Mouse (Mus musculus) cerebellum, postnatal 36 days (tissue): ENCODE data around the gene Olfr1161.
"Not testable (repeated sequence)": the region's sequence is repeated elsewhere in the genome, so short reads cannot be mapped to it uniquely, and the experiment has no call there.

Experiments
- DNase-seq, 2 experiments: peaks; one replicate each; pipeline ENCODE4 v3.0.0; 2021 to 2022; ENCODE audit warnings: mixed read lengths in 2 of 2

Olfr1161 gene

DNA sequence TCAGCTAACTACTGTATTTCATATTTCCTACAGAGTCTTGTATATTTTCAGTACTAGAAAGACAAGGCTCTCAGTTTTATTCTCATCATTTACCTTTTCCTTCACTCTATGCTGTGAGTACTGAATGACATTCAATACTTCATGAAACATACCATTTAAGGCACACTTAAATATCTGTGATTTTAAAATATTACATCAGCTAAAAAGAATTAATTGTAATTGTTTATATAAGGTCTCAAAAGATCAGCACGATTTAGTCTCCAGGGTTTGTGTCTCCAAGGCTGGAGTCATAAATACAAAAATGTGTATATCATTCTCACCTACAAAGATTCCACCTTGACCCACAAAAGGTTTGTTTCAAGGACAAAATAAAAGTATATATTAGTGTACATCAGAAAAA, at the start of gene Olfr1161:
Gene Olfr1161, plus strand, starts transcription at position 301 of the 400 bp plus-strand sequence.
- not testable (repeated sequence) for DNase-seq

DNA sequence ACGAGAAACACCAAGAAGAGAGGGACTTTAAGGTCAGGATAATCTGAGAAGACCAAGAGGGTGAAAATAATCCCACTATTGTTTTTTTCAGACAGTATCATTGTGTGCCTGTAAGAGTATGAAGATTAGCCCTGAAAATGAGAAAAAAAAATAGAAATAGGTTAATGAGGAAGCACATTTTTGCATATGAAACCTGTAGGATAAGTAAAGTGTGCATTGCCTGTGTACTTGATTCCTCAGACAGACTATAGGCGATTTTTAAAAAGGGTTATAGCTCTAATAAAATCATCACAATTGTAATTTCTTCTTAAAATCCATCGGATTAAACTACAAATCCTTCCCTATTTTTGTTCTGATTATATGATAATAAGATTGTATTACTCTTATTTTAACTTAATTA, 48.0 kb upstream of the Olfr1161 start, which contains the start of gene Olfr74:
Gene Olfr74, minus strand, starts transcription at position 101 of the 400 bp plus-strand sequence.
- DNase-seq: no peak

DNA sequence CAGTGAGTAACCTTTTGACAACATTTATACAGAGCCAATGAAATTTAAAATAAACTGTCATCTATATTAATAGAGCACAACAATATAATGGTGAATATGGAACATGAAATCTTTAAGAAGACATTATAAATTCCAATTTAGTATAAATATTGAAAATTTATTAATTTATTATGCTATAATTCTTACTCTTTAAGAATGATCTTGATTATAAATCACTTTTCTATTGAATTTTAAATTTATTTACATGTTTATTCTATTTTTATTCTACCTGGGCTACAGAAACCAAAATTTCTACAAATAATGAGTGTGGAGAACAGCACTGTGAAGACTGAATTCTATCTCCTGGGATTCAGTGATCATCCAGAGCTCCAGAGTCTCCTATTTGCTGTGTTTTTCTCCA, 32.8 kb upstream of the Olfr1161 start, which contains the start of gene Olfr1158:
Gene Olfr1158, plus strand, starts transcription at position 301 of the 400 bp plus-strand sequence.
- no peak for DNase-seq

DNA sequence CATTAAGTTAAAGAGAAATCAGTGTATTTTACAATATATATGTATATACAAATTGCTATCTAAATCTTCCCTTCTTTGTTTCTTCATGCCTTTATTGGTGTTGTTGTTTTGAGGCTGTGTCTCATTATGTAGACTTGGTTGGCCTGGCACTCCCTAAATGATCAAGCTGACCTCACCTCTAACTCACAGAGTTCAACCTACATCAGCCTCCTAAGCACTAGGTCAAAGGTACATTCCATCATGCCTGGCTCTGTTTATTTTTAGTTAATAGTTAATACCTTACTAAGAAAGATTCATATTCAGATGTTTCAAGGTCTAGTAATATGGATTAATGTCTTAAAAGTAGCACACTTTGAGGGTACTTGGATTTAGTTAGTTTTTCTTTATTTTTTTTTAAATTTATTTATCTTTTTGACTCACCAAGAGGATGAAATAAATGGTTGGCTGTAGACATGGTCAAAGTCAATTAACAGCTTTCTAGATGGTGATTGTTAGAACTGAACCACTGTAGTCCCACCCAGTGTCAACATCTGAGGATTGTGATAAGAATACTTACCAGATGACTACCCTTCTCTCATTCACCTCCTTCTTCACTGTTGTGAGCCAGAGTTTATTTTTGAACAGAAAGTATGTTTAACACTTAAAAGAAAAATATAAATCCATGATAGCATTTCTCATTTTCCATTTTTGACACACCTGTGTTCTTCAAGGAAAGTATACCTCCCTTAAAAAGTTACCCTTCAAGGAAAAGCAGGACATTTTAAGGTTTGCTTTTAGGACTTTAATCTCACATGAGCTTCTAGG, 14.9 kb upstream of the Olfr1161 start, which contains the start of gene Olfr1160:
Gene Olfr1160, minus strand, starts transcription at position 754 of the 804 bp plus-strand sequence.
- no peak for DNase-seq

DNA sequence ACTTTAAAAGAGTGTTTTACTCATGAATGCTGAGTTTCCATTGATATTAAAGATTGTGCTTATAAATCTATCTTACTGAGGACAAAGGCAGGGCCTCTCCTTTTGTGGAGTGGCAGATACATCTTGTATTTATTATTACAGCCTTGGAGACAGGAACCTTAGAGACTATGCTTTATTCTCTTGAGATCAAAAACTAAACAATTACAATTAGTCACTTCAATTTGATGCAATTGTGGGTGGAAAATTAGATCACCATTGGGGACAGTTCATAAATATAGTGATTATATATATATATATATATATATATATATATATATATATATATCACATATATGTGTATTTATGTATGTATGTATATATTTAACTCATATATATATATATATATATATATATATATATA, 15.0 kb downstream of the Olfr1161 start, which contains the start of gene Olfr73:
Gene Olfr73, minus strand, starts transcription at position 101 of the 400 bp plus-strand sequence.
- no peak for DNase-seq

DNA sequence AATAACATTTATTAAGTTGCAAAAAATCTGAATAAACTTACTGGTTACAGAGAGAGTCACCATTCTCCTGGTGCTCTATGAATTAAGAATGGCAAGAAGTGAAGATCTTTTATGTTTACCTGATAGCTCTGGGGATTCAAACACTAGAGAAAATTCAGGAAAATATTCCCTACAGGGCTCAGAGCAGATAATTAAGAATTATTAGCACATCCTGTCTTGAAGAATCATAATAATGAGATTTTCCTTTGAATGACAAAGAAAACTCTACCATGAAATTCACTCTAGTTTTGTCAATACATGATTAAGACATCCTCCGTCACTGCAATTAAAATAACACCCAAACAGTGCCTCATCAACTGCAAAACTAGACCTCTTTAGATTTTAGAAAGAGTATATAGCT, 28.5 kb downstream of the Olfr1161 start, which contains the start of gene Olfr1162:
Gene Olfr1162, minus strand, starts transcription at position 101 of the 400 bp plus-strand sequence.
- no peak for DNase-seq

DNA sequence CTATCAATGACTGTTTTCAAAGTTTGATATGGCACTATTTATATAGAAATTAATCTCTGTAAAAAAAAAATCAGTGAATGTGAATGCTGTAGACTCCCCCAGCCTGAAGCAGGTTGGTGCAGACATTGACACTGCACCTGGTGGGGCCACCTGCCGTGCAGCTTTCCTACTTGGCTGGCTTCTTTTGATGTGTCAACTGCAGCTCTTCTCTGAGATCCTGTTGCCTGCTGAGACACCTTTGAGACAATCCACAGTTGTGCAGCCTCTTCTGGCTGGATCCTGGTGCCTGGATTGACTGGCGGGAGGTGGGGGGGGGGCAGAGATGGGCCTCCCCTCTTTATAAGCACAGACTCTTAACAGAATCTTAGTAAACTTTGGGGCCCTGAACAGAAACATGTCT, 41.0 kb downstream of the Olfr1161 start:
- no peak for DNase-seq

DNA sequence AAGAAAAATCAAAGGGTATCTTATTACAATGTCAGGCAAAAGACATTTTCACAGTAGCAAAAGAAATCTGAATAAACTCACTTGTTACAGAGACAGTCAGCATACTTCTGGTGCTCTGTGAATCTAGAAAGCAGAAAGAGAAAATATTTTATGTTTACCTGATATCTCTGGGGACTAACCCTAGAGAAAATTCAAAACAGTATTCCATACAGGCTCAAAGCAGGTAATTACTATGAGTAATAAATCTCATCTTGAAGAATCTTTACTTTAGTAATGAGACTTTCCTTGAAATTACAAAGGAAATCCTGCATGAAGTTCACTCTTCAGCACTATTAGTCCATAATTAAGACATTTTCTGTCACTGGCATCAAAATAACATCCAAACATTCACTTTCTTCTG, 49.2 kb downstream of the Olfr1161 start, which contains the start of gene Olfr1163:
Gene Olfr1163, minus strand, starts transcription at position 101 of the 400 bp plus-strand sequence.
- DNase-seq: no peak
